Mouse (Mus musculus) small intestine, adult 2 months (tissue): ENCODE data around the gene Colca2. TPM values are rescaled to one million over a fixed set of nuclear protein-coding genes. Genes with fewer than 3 reads are reported as not detected.

Source experiments
- H3K27ac ChIP-seq: fragments of 200-500 bp; 2 replicates; pipeline ENCODE4 v1.5.1; 2012; ENCODE audit warnings: low read depth, low read length, control low read depth, inconsistent platforms; ENCODE audit not compliant: insufficient read depth
- H3K27me3 ChIP-seq: fragments of 200-500 bp; 2 replicates; pipeline ENCODE4 v1.6.1; 2012; ENCODE audit warnings: mild to moderate bottlenecking, moderate library complexity, low read length, inconsistent platforms; ENCODE audit not compliant: control insufficient read depth, insufficient read depth
- H3K36me3 ChIP-seq: fragments of 200-500 bp; 2 replicates; pipeline ENCODE4 v1.6.1; 2012; ENCODE audit warnings: mild to moderate bottlenecking, low read length, control low read depth, inconsistent platforms; ENCODE audit not compliant: control insufficient read depth, insufficient read depth
- H3K4me1 ChIP-seq: fragments of 200-500 bp; 2 replicates; pipeline ENCODE4 v1.6.1; 2012; ENCODE audit warnings: low read length, inconsistent platforms, mixed read lengths; ENCODE audit not compliant: control insufficient read depth, insufficient read depth, insufficient read length
- H3K4me3 ChIP-seq: fragments of 200-500 bp; 2 replicates; pipeline ENCODE4 v1.5.1; 2012; ENCODE audit warnings: low read depth, mild to moderate bottlenecking, control low read depth, inconsistent platforms, low read length, moderate library complexity
- CTCF ChIP-seq: fragments of 200-500 bp; IDR thresholded peaks from 2 replicates; pipeline ENCODE4 v1.5.1; 2012; ENCODE audit warnings: low read depth, mild to moderate bottlenecking, control low read depth, inconsistent platforms, low read length, moderate library complexity, mixed read lengths; ENCODE audit not compliant: insufficient replicate concordance, insufficient read length; ENCODE audit errors: extremely low read depth
- POLR2A ChIP-seq: fragments of 200-500 bp; IDR thresholded peaks from 2 replicates; pipeline ENCODE4 v1.6.1; 2012; ENCODE audit warnings: low read depth, mild to moderate bottlenecking, control low read depth, inconsistent platforms, low read length, moderate library complexity
- whole genome bisulfite sequencing: fragments of 180-500 bp; shearing (Covaris S2); methylation state at CpG from one replicate; pipeline ENCODE4 v1.1.7; 2018; 5-methylcytosine and 5-hydroxymethylcytosine counted together
- polyA plus RNA-seq: library from polyadenylated mRNA; depleted of rRNA; stranded (reverse); fragments of >200 nt; gene quantifications from 2 replicates; pipeline ENCODE4 v1.2.3, GENCODE M21; 2012

Colca2 gene
- polyA plus RNA-seq, 1 experiment = 6.0 TPM

- Histone ChIP-seq H3K36me3 (no peaks in the 10 kb centered on the region), H3K4me3 (no peak overlapping the region), H3K27me3 (no peaks in the 10 kb centered on the region), H3K27ac (no peak overlapping the region), H3K4me1 (peaks cover 23% of the 10 kb centered on the region; the same call in 1 of the 2 replicates)
- no peak for TF ChIP-seq POLR2A
- 89% methylated on average over 4 of the region's 4 CpGs for WGBS
Measured at GRCm38 (mm10) chr9:51317322-51317721, 39.0 kb upstream of the Colca2 start.

- Histone ChIP-seq H3K27me3 (no peaks in the 10 kb centered on the region), H3K36me3 (no peaks in the 10 kb centered on the region), H3K27ac (peak overlapping the region; percentile 93), H3K4me1 (peaks cover 34% of the 10 kb centered on the region; the same call in 1 of the 2 replicates), H3K4me3 (peak overlapping the region; percentile 11)
- 11% methylated on average over 6 of the region's 6 CpGs for WGBS
- peak; percentile 23; the same call in 1 of the 2 replicates for TF ChIP-seq POLR2A
- TF ChIP-seq CTCF = no peak
Measured at GRCm38 (mm10) chr9:51315402-51316063, 37.2 kb upstream of the Colca2 start.

GRCm38 (mm10) chr9:51312554-51313317 is 34.4 kb upstream of the Colca2 start:
- H3K4me1 ChIP-seq = peaks cover 34% of the 10 kb centered on the region; the same call in 1 of the 2 replicates
- H3K4me3 ChIP-seq = peak overlapping the region; percentile 47
- TF ChIP-seq POLR2A (no peak), CTCF (no peak)
- no peaks in the 10 kb centered on the region for H3K27me3 ChIP-seq
- WGBS = 17% methylated on average over 18 of the region's 18 CpGs
- H3K27ac ChIP-seq = peak overlapping the region; percentile 84
- no peaks in the 10 kb centered on the region for H3K36me3 ChIP-seq

- H3K4me1 ChIP-seq = peaks cover 23% of the 10 kb centered on the region; the same call in 1 of the 2 replicates
- no peak overlapping the region for H3K27ac ChIP-seq
- no peak overlapping the region for H3K4me3 ChIP-seq
- H3K27me3 ChIP-seq = no peaks in the 10 kb centered on the region
- 30% methylated on average over 7 of the region's 7 CpGs for WGBS
- H3K36me3 ChIP-seq = no peaks in the 10 kb centered on the region
- no peak for TF ChIP-seq CTCF
- no peak for TF ChIP-seq POLR2A
Measured at GRCm38 (mm10) chr9:51310515-51310914, 32.1 kb upstream of the Colca2 start.

- Histone ChIP-seq H3K4me3 (no peak overlapping the region), H3K27ac (no peak overlapping the region), H3K4me1 (peaks cover 20% of the 10 kb centered on the region; the same call in 1 of the 2 replicates), H3K36me3 (no peaks in the 10 kb centered on the region), H3K27me3 (no peaks in the 10 kb centered on the region)
- no peak for TF ChIP-seq CTCF
- TF ChIP-seq POLR2A = no peak
- 61% methylated on average over 3 of the region's 3 CpGs for WGBS
Measured at GRCm38 (mm10) chr9:51306351-51306750, 28.0 kb upstream of the Colca2 start.

GRCm38 (mm10) chr9:51305146-51305545 is 26.8 kb upstream of the Colca2 start:
- TF ChIP-seq CTCF (no peak), POLR2A (no peak)
- no peak overlapping the region for H3K27ac ChIP-seq
- peaks cover 18% of the 10 kb centered on the region; the same call in 1 of the 2 replicates for H3K4me1 ChIP-seq
- H3K36me3 ChIP-seq = no peaks in the 10 kb centered on the region
- H3K27me3 ChIP-seq = no peaks in the 10 kb centered on the region
- no peak overlapping the region for H3K4me3 ChIP-seq
- 90% methylated on average over 3 of the region's 3 CpGs for WGBS

GRCm38 (mm10) chr9:51303980-51304379 is 25.6 kb upstream of the Colca2 start:
- Histone ChIP-seq H3K36me3 (no peaks in the 10 kb centered on the region), H3K27ac (no peak overlapping the region), H3K4me1 (peaks cover 13% of the 10 kb centered on the region; the same call in 1 of the 2 replicates), H3K27me3 (no peaks in the 10 kb centered on the region), H3K4me3 (no peak overlapping the region)
- 22% methylated on average over 5 of the region's 5 CpGs for WGBS
- TF ChIP-seq CTCF (no peak), POLR2A (no peak)
